In the genomic region with DNA sequence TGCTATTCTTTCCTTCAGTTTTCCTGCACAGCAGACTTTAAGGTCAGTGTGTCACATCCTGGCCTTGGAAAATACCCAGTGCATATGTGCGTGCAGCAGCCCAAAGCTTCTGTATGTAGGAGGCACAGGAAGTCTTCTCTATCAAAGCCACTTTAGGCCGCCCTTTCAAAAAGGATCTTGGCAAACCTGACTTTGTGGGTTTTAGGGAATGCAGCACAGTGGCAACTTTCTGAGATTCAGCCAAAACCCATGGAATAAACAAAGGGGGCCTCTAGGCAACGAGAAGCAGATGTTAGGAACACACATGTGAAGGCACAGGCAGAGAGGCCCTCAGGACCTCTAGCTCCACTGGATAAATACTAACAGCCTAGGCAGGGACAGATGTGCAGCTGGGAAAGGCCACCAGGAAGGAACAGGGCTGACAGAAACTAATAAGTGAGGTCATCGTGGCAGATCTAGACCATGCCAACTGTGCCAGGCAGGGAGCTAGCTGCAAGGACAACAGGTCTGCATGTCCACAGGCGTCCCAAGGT, we compare ENCODE assay signal across 9 mouse cellular contexts. TPM values are rescaled to one million over a fixed set of nuclear protein-coding genes. Genes with fewer than 3 reads are reported as not detected.
DNase-seq lines count a peak whose midpoint lies in the region; ATAC-seq lines count a peak whose summit lies in the region.
"Had no signal": no experiment of that assay in that cellular context is flagged by ENCODE, and none has a peak within 500 bp of the region (broad histone marks: within the 10 kb centered on the region; RNA-seq: fewer than 3 reads in every experiment).

No protein-coding gene starts in this region.

- no peaks in the 10 kb centered on the region for H3K36me3 ChIP-seq in forebrain, embryonic 12.5 days (replicated peaks)
- H3K36me3 ChIP-seq in forebrain, embryonic 11.5 days (ENCODE audit: control insufficient read depth, insufficient read depth, low read length), result no peaks in the 10 kb centered on the region
- H3K36me3 ChIP-seq in limb, embryonic 11.5 days (ENCODE audit: control insufficient read depth, insufficient read depth, low read length), result no peaks in the 10 kb centered on the region
- 0 out of 2 replicates have a peak, but pooled peaks cover 5% of the 10 kb centered on the region for H3K36me3 ChIP-seq in stomach, embryonic 15.5 days

- no peak overlapping the region for H3K4me3 ChIP-seq in forebrain, embryonic 12.5 days (replicated peaks)
- H3K4me3 ChIP-seq in forebrain, embryonic 11.5 days (ENCODE audit: low read depth, low read length), result no peak overlapping the region
- no peak overlapping the region for H3K4me3 ChIP-seq in limb, embryonic 11.5 days (ENCODE audit: low read depth, low read length)
- no peak overlapping the region for H3K4me3 ChIP-seq in stomach, embryonic 15.5 days (replicated peaks)

- peaks cover 5% of the 10 kb centered on the region; the same call in 1 of the 2 replicates for H3K4me1 ChIP-seq in forebrain, embryonic 12.5 days
- no peaks in the 10 kb centered on the region for H3K4me1 ChIP-seq in forebrain, embryonic 11.5 days (replicated peaks; ENCODE audit: control insufficient read depth, insufficient read depth, low read length)
- peaks cover 19% of the 10 kb centered on the region for H3K4me1 ChIP-seq in limb, embryonic 11.5 days (ENCODE audit: control insufficient read depth, insufficient read depth, low read length)
- H3K4me1 ChIP-seq in stomach, embryonic 15.5 days, result peaks cover 11% of the 10 kb centered on the region

- no peaks in the 10 kb centered on the region for H3K9me3 ChIP-seq in forebrain, embryonic 12.5 days
- no peaks in the 10 kb centered on the region for H3K9me3 ChIP-seq in forebrain, embryonic 11.5 days (ENCODE audit: control insufficient read depth, low read length)
- H3K9me3 ChIP-seq in limb, embryonic 11.5 days (ENCODE audit: control insufficient read depth, low read length), result no peaks in the 10 kb centered on the region
- no peaks in the 10 kb centered on the region for H3K9me3 ChIP-seq in stomach, embryonic 15.5 days

- ATAC-seq in forebrain, embryonic 12.5 days (ENCODE audit: low FRiP score), result no peak
- ATAC-seq in forebrain, embryonic 11.5 days (replicated peaks; ENCODE audit: low FRiP score), result no peak
- 0 out of 2 replicates have a peak, but pooled peaks have one; percentile 39 for ATAC-seq in limb, embryonic 11.5 days (ENCODE audit: insufficient number of reproducible peaks, low FRiP score, low TSS enrichment, low read depth)
- ATAC-seq in stomach, embryonic 15.5 days (ENCODE audit: insufficient read depth, low FRiP score, low read depth), result peak; percentile 44; the same call in 1 of the 2 replicates

- H3K27ac ChIP-seq in forebrain, embryonic 12.5 days, result peak overlapping the region; percentile 59
- H3K27ac ChIP-seq in forebrain, embryonic 11.5 days (ENCODE audit: low read depth, low read length), result no peak overlapping the region
- H3K27ac ChIP-seq in limb, embryonic 11.5 days (replicated peaks; ENCODE audit: low read depth, low read length), result peak overlapping the region; percentile 68
- peak overlapping the region; percentile 77 for H3K27ac ChIP-seq in stomach, embryonic 15.5 days

- DNase-seq in forebrain, embryonic 11.5 days (ENCODE audit: low spot score), result no peak
- DNase-seq in thymus, postnatal 4 days, result peak; percentile 22
- DNase-seq in thymus, adult 18-20 months, result no peak
- peak; percentile 65 for DNase-seq in limb, embryonic 11.5 days (ENCODE audit: low spot score)
- DNase-seq in right cerebral cortex, postnatal 14 days, result no peak
- DNase-seq in retina, postnatal 1 day, result no peak

- no peak overlapping the region for H3K9ac ChIP-seq in forebrain, embryonic 12.5 days
- no peak overlapping the region for H3K9ac ChIP-seq in forebrain, embryonic 11.5 days (ENCODE audit: low read length)
- 0 out of 2 replicates have a peak overlapping the region, but pooled peaks have one; percentile 14 for H3K9ac ChIP-seq in limb, embryonic 11.5 days (ENCODE audit: low read length)
- no peak overlapping the region for H3K9ac ChIP-seq in stomach, embryonic 15.5 days

- H3K4me2 ChIP-seq in forebrain, embryonic 12.5 days, result no peak overlapping the region
- H3K4me2 ChIP-seq in forebrain, embryonic 11.5 days (ENCODE audit: low read depth, low read length, severe bottlenecking), result no peak overlapping the region
- no peak overlapping the region for H3K4me2 ChIP-seq in limb, embryonic 11.5 days (ENCODE audit: low read depth, severe bottlenecking)
- H3K4me2 ChIP-seq in stomach, embryonic 15.5 days, result no peak overlapping the region

- H3K27me3 ChIP-seq in forebrain, embryonic 12.5 days, result no peaks in the 10 kb centered on the region
- no peaks in the 10 kb centered on the region for H3K27me3 ChIP-seq in forebrain, embryonic 11.5 days (ENCODE audit: control insufficient read depth, insufficient read depth, low read length)
- no peaks in the 10 kb centered on the region for H3K27me3 ChIP-seq in limb, embryonic 11.5 days (ENCODE audit: control insufficient read depth, insufficient read depth, low read length)
- no peaks in the 10 kb centered on the region for H3K27me3 ChIP-seq in stomach, embryonic 15.5 days (replicated peaks)
- H3K27me3 ChIP-seq: CH12.LX had no signal

- WGBS in forebrain, embryonic 12.5 days, result 76% methylated on average over 5 of the region's 5 CpGs
- 69% methylated on average over 5 of the region's 5 CpGs for WGBS in forebrain, embryonic 11.5 days
- WGBS in limb, embryonic 11.5 days, result 26% methylated on average over 5 of the region's 5 CpGs
- WGBS in stomach, embryonic 15.5 days, result 36% methylated on average over 5 of the region's 5 CpGs

RNA-seq across cellular contexts. Expression of a gene that starts 51.0 kb away (rescaled TPM):
- 58.0 and 58.1 TPM in 2 replicates for polyA plus RNA-seq in forebrain, embryonic 12.5 days (2016; fragmentation: Nextera tagmentation; extraction: Ambion mirVana)
- 63.9 and 68.7 TPM in 2 replicates for polyA plus RNA-seq in forebrain, embryonic 11.5 days (2014; fragmentation: Nextera tagmentation; extraction: Ambion mirVana)
- 53.2 and 55.3 TPM in 2 replicates for polyA plus RNA-seq in limb, embryonic 11.5 days (2014; fragmentation: Nextera tagmentation; extraction: Ambion mirVana)
- polyA plus RNA-seq in stomach, embryonic 15.5 days (2015; fragmentation: Nextera tagmentation; extraction: Ambion mirVana), result 81.5 and 83.5 TPM in 2 replicates

Comparison
In these comparisons a context has a peak if more than half of its experiments do, and no peak if none do; other contexts are left out.
1. DNase-seq: peak in thymus, postnatal 4 days (single experiment) and limb, embryonic 11.5 days (single experiment); none in forebrain, embryonic 11.5 days (single experiment), thymus, adult 18-20 months (0 of 2), right cerebral cortex, postnatal 14 days (single experiment) and retina, postnatal 1 day (single experiment).
2. ATAC-seq: peak in limb, embryonic 11.5 days (single experiment) and stomach, embryonic 15.5 days (single experiment); none in forebrain, embryonic 12.5 days (single experiment) and forebrain, embryonic 11.5 days (single experiment).